Mouse (Mus musculus) myocyte (in vitro differentiated cells): ENCODE results near the gene Tnfsf13. TPM values are rescaled to one million over a fixed set of nuclear protein-coding genes. Genes with fewer than 3 reads are reported as not detected.
"Not testable (repeated sequence)": the region's sequence is repeated elsewhere in the genome, so short reads cannot be mapped to it uniquely, and the experiment has no call there.

Experiments
- H3K27me3 ChIP-seq: one replicate; pipeline ENCODE4 v1.6.1; 2011; ENCODE audit not compliant: control insufficient read depth, insufficient read depth, insufficient read length
- H3K36me3 ChIP-seq: one replicate; pipeline ENCODE4 v1.6.1; 2011; ENCODE audit not compliant: control insufficient read depth, insufficient read depth
- H3K4me2 ChIP-seq: one replicate; pipeline ENCODE4 v1.6.1; 2011; ENCODE audit warnings: low read depth, control low read depth
- H3K4me3 ChIP-seq: one replicate; pipeline ENCODE4 v1.5.1; 2011; ENCODE audit warnings: mild to moderate bottlenecking, control low read depth, moderate library complexity
- H3K79me2 ChIP-seq: one replicate; pipeline ENCODE4 v1.6.1; 2011; ENCODE audit not compliant: control insufficient read depth, insufficient read depth
- H3ac ChIP-seq: one replicate; pipeline ENCODE4 v1.6.1; 2011; ENCODE audit not compliant: control insufficient read depth, insufficient read length
- CEBPB ChIP-seq: IDR thresholded peaks from 2 replicates; pipeline ENCODE4 v1.6.1; 2011; ENCODE audit warnings: mild to moderate bottlenecking, moderate library complexity; ENCODE audit not compliant: poor library complexity, insufficient read depth, severe bottlenecking
- E2F4 ChIP-seq: IDR thresholded peaks from one replicate; pipeline ENCODE4 v1.6.1; 2011; ENCODE audit warnings: mild to moderate bottlenecking, control low read depth, moderate library complexity; ENCODE audit not compliant: insufficient read depth
- MAX ChIP-seq: IDR thresholded peaks from one replicate; pipeline ENCODE4 v1.6.1; 2011; ENCODE audit warnings: low read depth, mild to moderate bottlenecking, control low read depth
- MYOD1 ChIP-seq, 3 experiments: IDR thresholded peaks; one replicate each; pipeline ENCODE4 v1.6.1; 2011; ENCODE audit warnings: control low read depth in 2 of 3, low read depth in 2 of 3, mild to moderate bottlenecking in 2 of 3, moderate library complexity in 1 of 3; ENCODE audit not compliant: insufficient read length in 2 of 3, control insufficient read depth in 1 of 3
- MYOG ChIP-seq, 3 experiments: IDR thresholded peaks; one replicate each; pipeline ENCODE4 v1.6.1; 2011; ENCODE audit warnings: control low read depth in 2 of 3, low read depth in 2 of 3, mild to moderate bottlenecking in 2 of 3; ENCODE audit not compliant: insufficient read length in 2 of 3, control insufficient read depth in 1 of 3, insufficient read depth in 1 of 3
- POLR2A ChIP-seq: IDR thresholded peaks from one replicate; pipeline ENCODE4 v1.6.1; 2011; ENCODE audit warnings: low read depth, mild to moderate bottlenecking, control low read depth, moderate library complexity; ENCODE audit not compliant: insufficient read length
- POLR2AphosphoS2 ChIP-seq: IDR thresholded peaks from one replicate; pipeline ENCODE4 v1.6.1; 2011; ENCODE audit warnings: low read depth, control low read depth; ENCODE audit not compliant: insufficient read length
- REST ChIP-seq: IDR thresholded peaks from one replicate; pipeline ENCODE4 v1.6.1; 2011; ENCODE audit warnings: mild to moderate bottlenecking, control low read depth, moderate library complexity; ENCODE audit not compliant: insufficient read depth, insufficient read length
- SRF ChIP-seq: IDR thresholded peaks from one replicate; pipeline ENCODE4 v1.6.1; 2011; ENCODE audit warnings: low read depth; ENCODE audit not compliant: control insufficient read depth, insufficient read length
- TCF12 ChIP-seq: IDR thresholded peaks from one replicate; pipeline ENCODE4 v1.6.1; 2011; ENCODE audit warnings: mild to moderate bottlenecking, control low read depth; ENCODE audit not compliant: poor library complexity, insufficient read depth, severe bottlenecking
- TCF3 ChIP-seq: IDR thresholded peaks from one replicate; pipeline ENCODE4 v1.6.1; 2011; ENCODE audit warnings: low read depth, control low read depth; ENCODE audit not compliant: insufficient read length
- USF1 ChIP-seq: IDR thresholded peaks from one replicate; pipeline ENCODE4 v1.6.1; 2011; ENCODE audit warnings: low read depth, mild to moderate bottlenecking, control low read depth, moderate library complexity
- polyA plus RNA-seq: library from polyadenylated mRNA; unstranded; fragments of >200 nt; fragmentation: generic; extraction: Trizol; gene quantifications from one replicate; pipeline ENCODE4 v1.2.1, GENCODE M21; 2012; ENCODE audit warnings: missing spikeins

Tnfsf13 gene
- polyA plus RNA-seq, result 0.07 TPM

GRCm38 (mm10) chr11:69685526-69686148, at the start of gene Tnfsf13:
TSS of gene Tnfsf13 (minus strand) at chr11:69685784.
- Histone ChIP-seq H3K4me3 (no peak within 1 kb of the TSS), H3K36me3 (no peaks in the 10 kb centered on the region), H3K27me3 (no peaks in the 10 kb centered on the region), H3K4me2 (no peak within 1 kb of the TSS), H3ac (no peak within 1 kb of the TSS), H3K79me2 (peaks cover 11% of the 10 kb centered on the region)
- TF ChIP-seq TCF3, result no peak
- TF ChIP-seq POLR2AphosphoS2, result no peak
- TF ChIP-seq MYOD1 (IDR thresholded peaks at IDR 0.05; ENCODE audit: control insufficient read depth in 1 of 3, insufficient read length in 2 of 3, low read depth in 2 of 3), result no peak
- no peak for TF ChIP-seq CEBPB
- no peak for TF ChIP-seq SRF

GRCm38 (mm10) chr11:69731408-69731807, 45.8 kb upstream of the Tnfsf13 start:
- H3K27me3 ChIP-seq, H3K79me2 ChIP-seq, H3ac ChIP-seq, H3K4me2 ChIP-seq, H3K4me3 ChIP-seq: not testable (repeated sequence)
- peaks cover 24% of the 10 kb centered on the region for H3K36me3 ChIP-seq

DNA sequence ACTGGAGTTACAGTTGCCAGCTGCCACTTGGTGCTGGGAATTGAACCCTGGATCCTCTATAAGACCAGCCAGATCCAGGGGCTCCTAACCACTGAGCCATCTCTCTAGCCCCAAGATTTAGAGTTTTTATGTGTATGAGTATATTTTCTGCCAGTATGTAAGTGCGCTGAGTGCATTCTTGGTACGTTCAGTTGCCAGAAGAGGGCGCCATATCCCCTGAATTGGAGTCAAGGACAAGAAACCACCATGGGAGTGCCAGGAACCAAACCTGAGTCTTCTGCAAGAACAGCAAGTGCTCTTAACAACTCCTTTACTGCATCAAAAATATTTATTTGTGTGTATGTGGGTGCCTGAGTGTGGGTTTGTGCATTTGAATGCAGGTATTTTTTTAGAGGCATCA, 43.5 kb upstream of the Tnfsf13 start:
- Histone ChIP-seq H3K4me2 (no peak overlapping the region), H3ac (no peak overlapping the region), H3K4me3 (no peak overlapping the region), H3K36me3 (peaks cover 6% of the 10 kb centered on the region), H3K79me2 (no peaks in the 10 kb centered on the region), H3K27me3 (no peaks in the 10 kb centered on the region)
- no peak for TF ChIP-seq POLR2AphosphoS2
- no peak for TF ChIP-seq CEBPB
- no peak for TF ChIP-seq TCF3
- TF ChIP-seq REST, result no peak
- TF ChIP-seq TCF12, result no peak

GRCm38 (mm10) chr11:69725951-69726350, 40.4 kb upstream of the Tnfsf13 start:
- H3K36me3 ChIP-seq, result no peaks in the 10 kb centered on the region
- H3ac ChIP-seq, result no peak overlapping the region
- no peak overlapping the region for H3K4me3 ChIP-seq
- H3K27me3 ChIP-seq, result no peaks in the 10 kb centered on the region
- no peak overlapping the region for H3K4me2 ChIP-seq
- no peak for TF ChIP-seq TCF12
- TF ChIP-seq TCF3, result no peak
- no peak for TF ChIP-seq REST
- TF ChIP-seq POLR2AphosphoS2, result no peak
- TF ChIP-seq CEBPB, result no peak
- TF ChIP-seq POLR2A, result no peak
- no peak for TF ChIP-seq MAX
- no peak for TF ChIP-seq MYOG (IDR thresholded peaks at IDR 0.05; ENCODE audit: control insufficient read depth in 1 of 3, insufficient read depth in 1 of 3, insufficient read length in 2 of 3, low read depth in 2 of 3)
- no peak for TF ChIP-seq MYOD1 (IDR thresholded peaks at IDR 0.05; ENCODE audit: control insufficient read depth in 1 of 3, insufficient read length in 2 of 3, low read depth in 2 of 3)
- no peak for TF ChIP-seq USF1
- no peak for TF ChIP-seq E2F4
- no peak for TF ChIP-seq SRF
- no peaks in the 10 kb centered on the region for H3K79me2 ChIP-seq

GRCm38 (mm10) chr11:69723074-69723473, 37.5 kb upstream of the Tnfsf13 start:
- Histone ChIP-seq H3K4me2 (no peak overlapping the region), H3K79me2 (no peaks in the 10 kb centered on the region)
- TF ChIP-seq POLR2AphosphoS2 (no peak), E2F4 (no peak), TCF12 (no peak), USF1 (no peak), CEBPB (no peak), MYOG (IDR thresholded peaks at IDR 0.05; ENCODE audit: control insufficient read depth in 1 of 3, insufficient read depth in 1 of 3, insufficient read length in 2 of 3, low read depth in 2 of 3) (no peak), MYOD1 (IDR thresholded peaks at IDR 0.05; ENCODE audit: control insufficient read depth in 1 of 3, insufficient read length in 2 of 3, low read depth in 2 of 3) (no peak), SRF (no peak), TCF3 (no peak), POLR2A (no peak), REST (no peak), MAX (no peak)

More at GRCm38 (mm10) chr11:69723074-69723473, 37.5 kb upstream of the Tnfsf13 start:
- no peak overlapping the region for H3ac ChIP-seq
- no peaks in the 10 kb centered on the region for H3K36me3 ChIP-seq
- no peak overlapping the region for H3K4me3 ChIP-seq
- H3K27me3 ChIP-seq, result no peaks in the 10 kb centered on the region
